Mouse (Mus musculus) ES-E14 (cell line): ENCODE results near the gene Zfp874a.
"Not testable (repeated sequence)": the region's sequence is repeated elsewhere in the genome, so short reads cannot be mapped to it uniquely, and the experiment has no call there.

Source experiments
- CHD2 ChIP-seq: IDR thresholded peaks from 2 replicates; pipeline ENCODE4 v1.6.1; 2014; ENCODE audit warnings: mild to moderate bottlenecking, low read depth, low read length, inconsistent platforms
- HCFC1 ChIP-seq: IDR thresholded peaks from 2 replicates; pipeline ENCODE4 v1.6.1; 2012; ENCODE audit warnings: low read length, inconsistent platforms, borderline replicate concordance; ENCODE audit not compliant: insufficient read depth
- MAFK ChIP-seq: IDR thresholded peaks from 2 replicates; pipeline ENCODE4 v1.6.1; 2014; ENCODE audit warnings: mild to moderate bottlenecking, low read depth, low read length, inconsistent platforms; ENCODE audit not compliant: insufficient read depth
- ZC3H11A ChIP-seq: IDR thresholded peaks from 2 replicates; pipeline ENCODE4 v1.6.1; 2012; ENCODE audit warnings: low read depth, mild to moderate bottlenecking, inconsistent platforms, low read length, borderline replicate concordance

DNA sequence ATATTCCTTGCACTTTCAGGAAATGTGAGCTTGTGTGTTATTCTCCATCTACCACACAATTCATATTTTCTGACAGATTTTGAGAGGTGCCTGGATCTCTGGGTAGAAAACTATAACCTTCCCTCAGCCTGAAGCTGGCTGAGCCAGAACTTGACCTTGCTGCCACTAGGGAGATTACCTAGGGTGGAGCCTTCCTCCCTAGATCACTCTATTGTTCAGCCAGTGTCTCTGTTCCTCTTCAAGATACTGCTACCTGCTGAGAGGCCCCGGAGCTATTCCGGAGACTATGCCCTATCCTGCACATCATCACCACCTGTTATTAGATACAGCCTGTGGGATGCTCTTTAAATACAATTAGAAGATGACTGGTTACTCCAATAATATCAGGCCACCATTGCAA lies 28.9 kb downstream of the Zfp874a start:
- not testable (repeated sequence) for TF ChIP-seq CHD2, MAFK, ZC3H11A, HCFC1
